Mouse (Mus musculus) heart, adult 2 months (tissue): ENCODE measurements at regions not wholly inside any gene's neighbourhood (a gene's known extent, or its start where the extent isn't known, plus 50 kb on each side); places are given as distances from the start of the nearest gene placed in this dataset.

Source experiments
- DNase-seq, 2 experiments: peaks; one replicate each; pipeline ENCODE4 v3.0.0; 2021
- H3K27ac ChIP-seq: fragments of 200-600 bp; 2 replicates; pipeline ENCODE4 v1.8.1; 2022
- H3K27me3 ChIP-seq: fragments of 200-500 bp; 2 replicates; pipeline ENCODE4 v1.6.1; 2012; ENCODE audit warnings: mild to moderate bottlenecking, low read length, inconsistent platforms, mixed read lengths; ENCODE audit not compliant: control insufficient read depth, insufficient read depth
- H3K36me3 ChIP-seq: fragments of 200-500 bp; 2 replicates; pipeline ENCODE4 v1.6.1; 2012; ENCODE audit warnings: low read length, inconsistent platforms; ENCODE audit not compliant: control insufficient read depth, insufficient read depth
- H3K4me1 ChIP-seq: fragments of 200-500 bp; 2 replicates; pipeline ENCODE4 v1.6.1; 2011; ENCODE audit warnings: low read length; ENCODE audit not compliant: control insufficient read depth, insufficient read depth
- H3K4me3 ChIP-seq: fragments of 200-600 bp; 2 replicates; pipeline ENCODE4 v1.8.1; 2022
- H3K79me2 ChIP-seq: fragments of 200-500 bp; replicated peaks from 2 replicates; pipeline ENCODE4 v1.6.1; 2012; ENCODE audit warnings: mild to moderate bottlenecking, inconsistent platforms, low read length, moderate library complexity, mixed read lengths; ENCODE audit not compliant: control insufficient read depth, insufficient read depth
- H3K9ac ChIP-seq: fragments of 200-500 bp; 2 replicates; pipeline ENCODE4 v1.6.1; 2012; ENCODE audit warnings: low read depth, mild to moderate bottlenecking, control low read depth, inconsistent platforms, low read length, mixed read lengths
- CTCF ChIP-seq: fragments of 200-600 bp; IDR thresholded peaks from 2 replicates; pipeline ENCODE4 v1.8.1; 2022; ENCODE audit warnings: antibody characterized with exemption, mild to moderate bottlenecking, moderate library complexity
- EP300 ChIP-seq: fragments of 200-500 bp; IDR thresholded peaks from 2 replicates; pipeline ENCODE4 v1.6.1; 2011; ENCODE audit warnings: low read depth, low read length, control low read depth; ENCODE audit not compliant: insufficient read depth
- POLR2A ChIP-seq: fragments of 200-500 bp; IDR thresholded peaks from 2 replicates; pipeline ENCODE4 v1.6.1; 2011; ENCODE audit warnings: mild to moderate bottlenecking, low read depth, low read length, control low read depth; ENCODE audit not compliant: insufficient read depth
- WGBS: fragments of 180-500 bp; shearing (Covaris S2); methylation state at CpG from one replicate; pipeline ENCODE4 v1.1.7; 2018; 5-methylcytosine and 5-hydroxymethylcytosine counted together
- intact Hi-C: fragments of 180-260 bp; cut with DNase I; formaldehyde crosslinking; loops from one replicate; pipeline ENCODE4 v1.15.1; 2025

DNA sequence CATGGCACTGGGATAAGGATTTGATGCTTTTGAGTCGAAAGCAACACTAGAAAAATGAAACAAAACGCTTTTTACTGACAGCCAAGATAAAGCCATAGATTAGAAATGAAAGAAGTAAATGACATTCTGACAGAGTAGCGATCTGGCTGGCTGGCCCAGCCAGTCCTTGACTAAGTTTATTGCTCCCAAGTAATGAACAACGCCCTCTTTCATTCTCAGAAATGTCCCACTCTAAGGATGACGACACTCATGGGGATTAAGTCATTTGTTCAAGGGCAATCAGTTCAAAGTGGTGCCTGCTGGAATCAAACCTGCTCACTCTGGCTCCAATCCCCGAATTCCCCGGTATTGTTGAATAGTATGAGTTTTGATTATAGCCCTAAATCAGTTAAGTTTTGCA, 231.1 kb upstream of the F930015N05Rik start:
- WGBS: 65% methylated on average over 7 of the region's 7 CpGs
- no peaks in the 10 kb centered on the region for H3K36me3 ChIP-seq
- TF ChIP-seq CTCF: no peak
- no peak for TF ChIP-seq EP300
- no peak for TF ChIP-seq POLR2A

DNA sequence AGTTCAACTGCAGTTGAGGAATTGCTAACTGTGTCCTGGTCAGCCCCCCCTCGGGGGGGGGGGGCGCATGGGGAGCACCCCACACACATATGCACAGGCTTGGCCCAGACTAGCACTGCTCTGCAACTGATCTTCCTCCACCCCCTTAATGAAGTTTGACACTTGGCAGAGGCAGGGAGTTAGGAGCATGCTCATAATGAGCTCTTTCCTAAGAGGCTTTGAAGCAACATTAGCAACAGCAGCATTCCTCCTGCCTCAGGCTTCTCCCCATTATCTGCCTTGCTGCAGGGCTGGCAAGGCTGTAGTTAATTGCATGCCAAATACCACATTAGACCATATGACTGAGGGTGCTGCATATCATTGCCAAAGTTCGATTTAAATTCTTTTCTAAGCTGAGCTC, 235.4 kb upstream of the F930015N05Rik start:
- DNase-seq: no peak
- intact Hi-C loops: no loop called here
- Histone ChIP-seq H3K79me2 (no peaks in the 10 kb centered on the region), H3K4me1 (no peaks in the 10 kb centered on the region), H3K27me3 (no peaks in the 10 kb centered on the region), H3K27ac (no peak overlapping the region), H3K36me3 (no peaks in the 10 kb centered on the region), H3K4me3 (no peak overlapping the region), H3K9ac (no peak overlapping the region)
- 30% methylated on average over 3 of the region's 3 CpGs for WGBS
- TF ChIP-seq CTCF: no peak
- no peak for TF ChIP-seq POLR2A
- TF ChIP-seq EP300: no peak

More for the DNA sequence above, 231.1 kb upstream of the F930015N05Rik start:
- peaks cover 2% of the 10 kb centered on the region; the same call in 1 of the 2 replicates for H3K27me3 ChIP-seq
- H3K9ac ChIP-seq: no peak overlapping the region
- no peak overlapping the region for H3K4me3 ChIP-seq
- no peaks in the 10 kb centered on the region for H3K4me1 ChIP-seq
- no peak for DNase-seq
- no peaks in the 10 kb centered on the region for H3K79me2 ChIP-seq
- intact Hi-C loops: no loop called here
- H3K27ac ChIP-seq: no peak overlapping the region

DNA sequence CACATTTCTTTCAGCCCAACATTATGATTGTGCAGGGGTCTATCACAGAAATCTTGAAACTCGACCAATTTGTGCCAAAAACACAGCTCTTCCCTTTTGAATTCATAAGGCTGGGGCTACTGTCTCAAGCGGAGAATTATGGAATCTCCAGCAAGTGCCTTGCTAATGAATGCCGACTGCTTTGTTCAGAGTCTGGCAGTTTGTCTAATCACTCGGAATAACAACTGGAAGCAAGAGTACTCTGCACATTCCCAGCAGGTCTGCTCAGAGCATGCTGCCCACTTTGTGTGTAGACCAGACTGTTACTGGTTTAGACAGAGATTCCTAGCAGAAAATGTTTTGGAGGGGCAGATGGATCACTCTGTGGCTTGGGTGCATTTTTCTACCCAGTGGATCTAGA, 237.1 kb upstream of the F930015N05Rik start:
- no peak for DNase-seq
- intact Hi-C loops: no loop called here
- 70% methylated on average over 4 of the region's 4 CpGs for WGBS
- TF ChIP-seq POLR2A: no peak
- TF ChIP-seq EP300: no peak
- TF ChIP-seq CTCF: no peak
- Histone ChIP-seq H3K4me3 (no peak overlapping the region), H3K79me2 (no peaks in the 10 kb centered on the region), H3K36me3 (no peaks in the 10 kb centered on the region), H3K4me1 (no peaks in the 10 kb centered on the region), H3K27ac (no peak overlapping the region), H3K27me3 (no peaks in the 10 kb centered on the region), H3K9ac (no peak overlapping the region)

DNA sequence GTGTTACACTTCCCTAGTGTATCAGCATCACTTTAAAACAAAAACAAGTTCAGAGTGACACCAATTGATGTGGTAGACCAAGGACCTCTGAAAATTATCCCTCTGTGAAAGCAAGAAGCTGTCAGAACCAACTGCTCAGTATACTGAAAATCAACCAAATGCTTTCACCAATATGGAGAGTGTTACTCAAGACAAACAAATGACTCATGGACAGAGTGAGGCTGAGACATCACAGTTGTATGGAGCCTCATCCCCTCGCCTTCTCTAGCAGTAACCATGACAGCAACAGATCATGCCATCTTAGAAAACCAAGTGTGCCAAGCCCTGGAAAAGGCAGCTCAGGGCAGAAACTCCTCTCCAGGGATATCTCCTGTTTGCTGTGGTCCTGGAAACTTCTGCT, 267.3 kb upstream of the F930015N05Rik start:
- H3K27me3 ChIP-seq: no peaks in the 10 kb centered on the region
- H3K27ac ChIP-seq: no peak overlapping the region
- H3K4me1 ChIP-seq: no peaks in the 10 kb centered on the region
- H3K79me2 ChIP-seq: no peaks in the 10 kb centered on the region
- intact Hi-C loops: no loop called here
- no peak overlapping the region for H3K9ac ChIP-seq
- no peaks in the 10 kb centered on the region for H3K36me3 ChIP-seq
- TF ChIP-seq CTCF (no peak), EP300 (no peak), POLR2A (no peak)
- 69% methylated on average over 1 of the region's 1 CpGs for WGBS
- no peak for DNase-seq
- no peak overlapping the region for H3K4me3 ChIP-seq

GRCm38 (mm10) chr11:64711801-64712200, 267.0 kb upstream of the Elac2 start:
- H3K4me3 ChIP-seq: no peak overlapping the region
- H3K4me1 ChIP-seq: no peaks in the 10 kb centered on the region
- TF ChIP-seq CTCF (no peak), POLR2A (no peak), EP300 (no peak)
- no peak overlapping the region for H3K9ac ChIP-seq
- intact Hi-C loops: no loop called here
- H3K79me2 ChIP-seq: no peaks in the 10 kb centered on the region
- no peaks in the 10 kb centered on the region for H3K27me3 ChIP-seq
- no peaks in the 10 kb centered on the region for H3K36me3 ChIP-seq
- DNase-seq: no peak
- H3K27ac ChIP-seq: no peak overlapping the region
- WGBS: 75% methylated on average over 2 of the region's 2 CpGs

GRCm38 (mm10) chr11:64715182-64715581, 263.7 kb upstream of the Elac2 start:
- Histone ChIP-seq H3K9ac (no peak overlapping the region), H3K27ac (no peak overlapping the region), H3K4me1 (no peaks in the 10 kb centered on the region), H3K79me2 (no peaks in the 10 kb centered on the region), H3K36me3 (no peaks in the 10 kb centered on the region), H3K4me3 (no peak overlapping the region), H3K27me3 (no peaks in the 10 kb centered on the region)
- intact Hi-C loops: loop anchor here (5.0 kb wide), 1 partner anchor 273 kb away; no protein-coding TSS in a partner anchor
- WGBS: 44% methylated on average over 1 of the region's 1 CpGs
- TF ChIP-seq CTCF (no peak), POLR2A (no peak), EP300 (no peak)
- no peak for DNase-seq
